Mouse (Mus musculus): ENCODE data around the gene Hck. TPM values are rescaled to one million over a fixed set of nuclear protein-coding genes. Genes with fewer than 3 reads are reported as not detected.

The Hck gene
- polyA plus RNA-seq, 1 experiment: 2.4 TPM

DNA sequence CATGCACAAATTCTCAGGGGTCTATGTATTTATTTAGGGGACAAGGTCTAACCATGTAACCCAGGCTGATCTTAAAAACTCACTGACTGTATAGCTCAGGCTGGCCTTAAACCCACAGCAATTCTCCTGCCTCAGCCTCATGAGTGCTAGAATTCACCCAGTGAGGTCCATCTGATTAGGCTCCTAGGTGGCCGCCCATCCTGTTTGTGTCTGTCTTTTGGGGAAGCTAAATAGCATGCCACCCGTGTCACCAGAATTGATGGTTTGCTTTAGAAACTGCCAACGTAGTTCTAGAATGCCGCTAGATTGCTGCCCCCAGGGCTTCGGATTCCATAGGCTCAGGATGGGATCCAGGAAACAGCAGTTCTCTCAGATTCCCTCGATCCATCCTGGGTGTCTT is 41.3 kb upstream of the Hck start:
- TF ChIP-seq CTCF (IDR thresholded peaks at IDR 0.05; ENCODE audit: low read depth, low read length): no peak
- no peak for TF ChIP-seq POLR2A (IDR thresholded peaks at IDR 0.05; ENCODE audit: insufficient read depth, low read length)
- TF ChIP-seq EP300 (IDR thresholded peaks at IDR 0.05; ENCODE audit: insufficient read depth, low read depth, low read length): no peak
- Histone ChIP-seq H3K9me3 (replicated peaks; ENCODE audit: control insufficient read depth, insufficient read depth, low read length, poor library complexity, severe bottlenecking) (no peaks in the 10 kb centered on the region), H3K27ac (ENCODE audit: insufficient read depth, low read length) (no peak overlapping the region), H3K36me3 (ENCODE audit: control insufficient read depth, insufficient read depth, low read length, poor library complexity, severe bottlenecking) (no peaks in the 10 kb centered on the region), H3K9ac (ENCODE audit: low read depth, poor library complexity, severe bottlenecking) (no peak overlapping the region), H3K4me1 (ENCODE audit: control insufficient read depth, insufficient read depth, low read length) (peaks cover 2% of the 10 kb centered on the region), H3K4me3 (ENCODE audit: low read depth, low read length) (no peak overlapping the region), H3K27me3 (ENCODE audit: control insufficient read depth, insufficient read depth, low read length, poor library complexity, severe bottlenecking) (peaks cover 5% of the 10 kb centered on the region)

DNA sequence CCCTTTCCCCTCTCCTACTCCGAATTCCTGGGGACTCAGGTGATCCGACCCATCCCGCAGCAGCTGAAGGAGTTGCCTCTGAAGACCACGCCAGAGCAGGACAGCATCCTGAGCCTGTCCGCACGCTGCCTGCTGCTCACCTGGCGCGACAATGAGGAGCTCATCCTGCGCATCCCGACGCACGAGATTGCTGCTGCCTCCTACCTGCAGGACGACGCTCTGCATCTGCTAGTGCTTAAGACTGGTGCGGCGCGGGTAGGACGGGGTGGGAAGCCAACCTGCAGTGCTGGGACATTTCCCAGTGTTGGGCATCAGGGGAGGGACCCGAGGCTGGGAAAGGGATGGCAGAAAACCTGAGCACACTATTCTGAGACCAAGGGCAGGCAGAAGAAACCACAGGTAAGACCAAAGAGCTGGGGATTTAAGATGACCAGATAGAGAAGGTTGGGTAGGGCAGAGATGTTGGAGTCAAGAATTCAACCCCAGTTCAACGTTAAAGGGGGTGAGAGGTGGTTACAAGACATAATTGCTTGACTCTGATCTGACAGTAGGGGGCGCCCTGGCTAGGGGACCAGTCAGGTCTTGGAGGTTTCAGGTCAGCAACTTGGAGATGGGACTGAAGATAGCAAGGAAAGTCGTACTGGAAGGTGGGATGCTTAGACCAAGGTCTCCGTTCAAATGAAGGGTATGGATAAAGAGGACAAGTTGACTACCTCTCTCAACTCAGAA is 37.3 kb upstream of the Hck start:
- Histone ChIP-seq H3K36me3 (ENCODE audit: control insufficient read depth, insufficient read depth, low read length, poor library complexity, severe bottlenecking) (no peaks in the 10 kb centered on the region), H3K9me3 (replicated peaks; ENCODE audit: control insufficient read depth, insufficient read depth, low read length, poor library complexity, severe bottlenecking) (no peaks in the 10 kb centered on the region), H3K4me3 (ENCODE audit: low read depth, low read length) (no peak overlapping the region), H3K9ac (ENCODE audit: low read depth, poor library complexity, severe bottlenecking) (no peak overlapping the region), H3K27ac (ENCODE audit: insufficient read depth, low read length) (no peak overlapping the region), H3K27me3 (ENCODE audit: control insufficient read depth, insufficient read depth, low read length, poor library complexity, severe bottlenecking) (peaks cover 7% of the 10 kb centered on the region), H3K4me1 (ENCODE audit: control insufficient read depth, insufficient read depth, low read length) (no peaks in the 10 kb centered on the region)
- no peak for TF ChIP-seq EP300 (IDR thresholded peaks at IDR 0.05; ENCODE audit: insufficient read depth, low read depth, low read length)
- no peak for TF ChIP-seq POLR2A (IDR thresholded peaks at IDR 0.05; ENCODE audit: insufficient read depth, low read length)
- peak; percentile 71 for TF ChIP-seq CTCF (IDR thresholded peaks at IDR 0.05; ENCODE audit: low read depth, low read length)

DNA sequence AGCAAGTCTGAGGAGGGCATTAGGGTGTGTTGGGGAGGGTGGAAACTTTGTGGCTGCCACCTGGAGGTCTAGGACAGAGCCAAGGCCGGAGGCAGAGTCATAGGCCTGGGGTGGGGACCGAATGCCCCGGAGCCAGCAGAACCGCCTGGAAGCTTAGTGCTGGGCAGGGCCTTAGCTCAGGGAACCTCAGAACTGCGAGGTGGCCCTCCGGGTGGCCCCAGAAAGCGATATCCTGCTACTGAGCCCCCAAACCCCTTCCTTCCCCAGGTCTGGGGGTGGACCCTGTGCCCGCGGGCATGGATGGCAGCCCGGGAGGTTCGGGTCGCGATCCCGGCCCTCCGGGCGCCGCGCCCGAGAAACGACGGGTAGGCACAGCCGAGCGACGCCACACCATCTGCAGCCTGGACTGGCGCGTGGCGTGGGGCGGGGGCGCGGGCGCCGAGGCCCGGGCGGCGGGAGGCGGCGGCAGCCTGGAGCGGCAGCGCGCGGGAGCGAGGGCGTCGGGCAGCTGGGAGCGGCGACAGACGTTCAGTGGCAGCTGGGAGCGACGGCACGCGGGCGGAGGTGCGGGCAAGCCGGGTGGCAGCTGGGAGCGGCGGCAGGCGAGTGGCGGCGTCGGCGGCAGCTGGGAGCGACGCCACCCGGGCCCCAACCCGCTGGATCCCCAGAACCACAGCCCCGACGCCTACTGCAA is 36.6 kb upstream of the Hck start:
- H3K9me3 ChIP-seq (replicated peaks; ENCODE audit: control insufficient read depth, insufficient read depth, low read length, poor library complexity, severe bottlenecking): no peaks in the 10 kb centered on the region
- peak overlapping the region; percentile 58 for H3K4me3 ChIP-seq (ENCODE audit: low read depth, low read length)
- no peaks in the 10 kb centered on the region for H3K36me3 ChIP-seq (ENCODE audit: control insufficient read depth, insufficient read depth, low read length, poor library complexity, severe bottlenecking)
- no peaks in the 10 kb centered on the region for H3K4me1 ChIP-seq (ENCODE audit: control insufficient read depth, insufficient read depth, low read length)
- peak overlapping the region; percentile 69 for H3K9ac ChIP-seq (ENCODE audit: low read depth, poor library complexity, severe bottlenecking)
- H3K27ac ChIP-seq (ENCODE audit: insufficient read depth, low read length): no peak overlapping the region
- H3K27me3 ChIP-seq (ENCODE audit: control insufficient read depth, insufficient read depth, low read length, poor library complexity, severe bottlenecking): peaks cover 7% of the 10 kb centered on the region
- TF ChIP-seq EP300 (IDR thresholded peaks at IDR 0.05; ENCODE audit: insufficient read depth, low read depth, low read length): no peak
- TF ChIP-seq POLR2A (IDR thresholded peaks at IDR 0.05; ENCODE audit: insufficient read depth, low read length): no peak
- no peak for TF ChIP-seq CTCF (IDR thresholded peaks at IDR 0.05; ENCODE audit: low read depth, low read length)

DNA sequence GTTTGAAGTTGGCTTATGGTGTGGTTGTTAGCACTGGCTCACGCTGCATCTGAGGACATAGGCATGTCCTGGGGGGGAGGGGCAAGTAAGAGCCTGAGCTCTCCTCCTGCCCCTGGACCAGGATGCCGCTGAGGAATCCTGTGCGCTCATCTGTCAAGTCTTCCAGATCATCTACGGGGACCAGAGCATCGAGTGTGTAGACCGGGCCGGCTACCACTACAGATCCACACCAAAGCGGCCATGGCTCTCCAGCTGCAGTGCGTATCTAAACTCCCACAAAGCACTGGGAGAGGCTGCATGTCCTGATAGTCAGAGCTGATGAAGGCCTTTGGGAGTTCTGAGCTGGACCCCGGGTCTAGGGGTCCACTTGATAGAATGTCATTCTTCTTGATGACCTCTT is 33.6 kb upstream of the Hck start:
- H3K27me3 ChIP-seq (ENCODE audit: control insufficient read depth, insufficient read depth, low read length, poor library complexity, severe bottlenecking): peaks cover 7% of the 10 kb centered on the region
- TF ChIP-seq CTCF (IDR thresholded peaks at IDR 0.05; ENCODE audit: low read depth, low read length) (no peak), POLR2A (IDR thresholded peaks at IDR 0.05; ENCODE audit: insufficient read depth, low read length) (no peak)

DNA sequence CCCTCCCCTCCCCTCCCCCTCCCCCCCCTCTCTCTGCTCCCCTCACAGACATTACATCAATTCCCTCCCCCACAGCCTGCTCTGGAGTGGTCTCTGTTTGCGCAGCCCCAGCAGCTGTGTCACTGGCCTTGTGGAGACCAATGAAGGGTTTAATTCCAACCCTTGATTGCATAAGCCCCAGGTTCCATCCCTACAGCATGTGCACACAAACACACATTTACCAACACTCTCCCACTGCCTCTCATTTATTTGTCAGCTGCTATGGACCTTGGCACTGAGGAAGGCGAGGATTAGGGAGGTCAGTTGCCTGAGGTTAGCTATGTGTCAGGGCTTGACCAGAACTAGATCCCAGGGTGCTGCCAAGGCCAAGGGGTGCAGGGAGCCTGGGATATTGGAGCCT is 32.3 kb upstream of the Hck start:
- Histone ChIP-seq H3K9ac (ENCODE audit: low read depth, poor library complexity, severe bottlenecking) (no peak overlapping the region), H3K9me3 (replicated peaks; ENCODE audit: control insufficient read depth, insufficient read depth, low read length, poor library complexity, severe bottlenecking) (no peaks in the 10 kb centered on the region), H3K4me1 (ENCODE audit: control insufficient read depth, insufficient read depth, low read length) (no peaks in the 10 kb centered on the region), H3K27ac (ENCODE audit: insufficient read depth, low read length) (no peak overlapping the region), H3K27me3 (ENCODE audit: control insufficient read depth, insufficient read depth, low read length, poor library complexity, severe bottlenecking) (peaks cover 7% of the 10 kb centered on the region), H3K36me3 (ENCODE audit: control insufficient read depth, insufficient read depth, low read length, poor library complexity, severe bottlenecking) (no peaks in the 10 kb centered on the region), H3K4me3 (ENCODE audit: low read depth, low read length) (no peak overlapping the region)
- TF ChIP-seq POLR2A (IDR thresholded peaks at IDR 0.05; ENCODE audit: insufficient read depth, low read length): no peak
- TF ChIP-seq CTCF (IDR thresholded peaks at IDR 0.05; ENCODE audit: low read depth, low read length): no peak
- no peak for TF ChIP-seq EP300 (IDR thresholded peaks at IDR 0.05; ENCODE audit: insufficient read depth, low read depth, low read length)

More for the DNA sequence above, 33.6 kb upstream of the Hck start:
- Histone ChIP-seq H3K27ac (ENCODE audit: insufficient read depth, low read length) (no peak overlapping the region), H3K4me1 (ENCODE audit: control insufficient read depth, insufficient read depth, low read length) (no peaks in the 10 kb centered on the region), H3K9ac (ENCODE audit: low read depth, poor library complexity, severe bottlenecking) (no peak overlapping the region), H3K4me3 (ENCODE audit: low read depth, low read length) (no peak overlapping the region), H3K9me3 (replicated peaks; ENCODE audit: control insufficient read depth, insufficient read depth, low read length, poor library complexity, severe bottlenecking) (no peaks in the 10 kb centered on the region), H3K36me3 (ENCODE audit: control insufficient read depth, insufficient read depth, low read length, poor library complexity, severe bottlenecking) (no peaks in the 10 kb centered on the region)
